Comparison of ENCODE assay signal across 29 mouse cellular contexts in the genomic region with DNA sequence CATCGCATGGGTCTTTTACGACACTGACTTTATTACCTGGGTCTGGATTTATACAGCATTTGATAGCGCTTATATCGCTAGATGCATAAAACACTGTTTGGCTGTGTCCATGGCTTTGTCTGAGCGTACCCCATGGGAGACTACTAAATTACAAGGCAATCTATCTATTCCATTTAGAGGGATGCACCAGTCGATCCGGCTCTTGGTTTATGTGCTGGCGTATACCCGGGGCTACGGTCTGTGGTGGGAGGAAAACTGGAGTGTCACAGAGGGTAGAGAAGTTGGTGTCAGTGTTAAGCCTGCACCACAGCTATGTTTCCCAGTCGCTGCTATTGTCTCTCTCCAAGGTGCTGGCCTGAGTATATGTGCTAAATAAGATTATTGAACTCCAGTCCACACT. TPM values are rescaled to one million over a fixed set of nuclear protein-coding genes. Genes with fewer than 3 reads are reported as not detected.
DNase-seq lines count a peak whose midpoint lies in the region; ATAC-seq lines count a peak whose summit lies in the region.
"Had no signal": no experiment of that assay in that cellular context is flagged by ENCODE, and none has a peak within 500 bp of the region (broad histone marks: within the 10 kb centered on the region; RNA-seq: fewer than 3 reads in every experiment).

No protein-coding gene starts in this region.

- no peaks in the 10 kb centered on the region for H3K36me3 ChIP-seq in kidney, embryonic 16.5 days (ENCODE audit: insufficient read depth, low read length)
- H3K36me3 ChIP-seq in neural tube, embryonic 15.5 days, result no peaks in the 10 kb centered on the region
- H3K36me3 ChIP-seq: embryonic facial prominence, embryonic 13.5 days; forebrain, embryonic 12.5 days; heart, embryonic 13.5 days; hindbrain, embryonic 15.5 days; kidney, embryonic 15.5 days; limb, embryonic 15.5 days; liver, embryonic 13.5 days had no signal

- H3K4me3 ChIP-seq in kidney, embryonic 16.5 days (ENCODE audit: low read length), result no peak overlapping the region
- no peak overlapping the region for H3K4me3 ChIP-seq in neural tube, embryonic 15.5 days (replicated peaks)
- H3K4me3 ChIP-seq: embryonic facial prominence, embryonic 13.5 days; erythroblast, embryonic 14.5 days; forebrain, embryonic 12.5 days; heart, adult 2 months; heart, embryonic 13.5 days; hindbrain, embryonic 15.5 days; kidney, embryonic 15.5 days; left cerebral cortex, adult 2 months; limb, embryonic 15.5 days; liver, embryonic 13.5 days had no signal

- no peaks in the 10 kb centered on the region for H3K9me3 ChIP-seq in kidney, embryonic 16.5 days (ENCODE audit: low read length)
- no peaks in the 10 kb centered on the region for H3K9me3 ChIP-seq in neural tube, embryonic 15.5 days (replicated peaks)
- H3K9me3 ChIP-seq: hindbrain, embryonic 15.5 days; kidney, embryonic 15.5 days; limb, embryonic 15.5 days had no signal

- H3K27ac ChIP-seq in kidney, embryonic 16.5 days (ENCODE audit: low read length), result no peak overlapping the region
- H3K27ac ChIP-seq in neural tube, embryonic 15.5 days (replicated peaks), result no peak overlapping the region
- H3K27ac ChIP-seq: embryonic facial prominence, embryonic 13.5 days; forebrain, embryonic 12.5 days; heart, adult 2 months; heart, embryonic 13.5 days; hindbrain, embryonic 15.5 days; kidney, embryonic 15.5 days; left cerebral cortex, adult 2 months; limb, embryonic 15.5 days; liver, embryonic 13.5 days had no signal

- H3K9ac ChIP-seq in kidney, embryonic 16.5 days (replicated peaks; ENCODE audit: low read length), result no peak overlapping the region
- no peak overlapping the region for H3K9ac ChIP-seq in neural tube, embryonic 15.5 days (replicated peaks)
- H3K9ac ChIP-seq: embryonic facial prominence, embryonic 13.5 days; forebrain, embryonic 12.5 days; forebrain, postnatal 0 days; heart, embryonic 13.5 days; hindbrain, embryonic 15.5 days; kidney, embryonic 15.5 days; limb, embryonic 15.5 days; liver, embryonic 13.5 days had no signal

- DNase-seq in kidney, postnatal 4 days, result peak; percentile 17 to 18
- peak; percentile 31 for DNase-seq in R1 (ENCODE audit: low read depth, low spot score)
- peak; percentile 27 for DNase-seq in embryo, embryonic 10.5 days (ENCODE audit: low spot score)
- no peak for DNase-seq in spleen, adult 12 weeks (ENCODE audit: low spot score)
- DNase-seq: adrenal gland, postnatal 14 days; B cell, adult 2 months; cerebellum, adult 11 months; cerebellum, adult 9-10 months; forebrain, postnatal 0 days; heart, adult 2 months; heart, postnatal 10 days; kidney, adult 11 months; liver, embryonic 13.5 days; lung, adult 18-20 months; lung, postnatal 14 days; midbrain, embryonic 14.5 days; thymus, postnatal 4 days had no signal

- H3K4me2 ChIP-seq in kidney, embryonic 16.5 days (replicated peaks; ENCODE audit: low read depth, low read length), result no peak overlapping the region
- no peak overlapping the region for H3K4me2 ChIP-seq in neural tube, embryonic 15.5 days
- H3K4me2 ChIP-seq: embryonic facial prominence, embryonic 13.5 days; forebrain, embryonic 12.5 days; heart, embryonic 13.5 days; hindbrain, embryonic 15.5 days; kidney, embryonic 15.5 days; limb, embryonic 15.5 days; liver, embryonic 13.5 days had no signal

- ATAC-seq in kidney, embryonic 16.5 days (ENCODE audit: low FRiP score, low TSS enrichment), result no peak
- ATAC-seq in neural tube, embryonic 15.5 days (ENCODE audit: low FRiP score), result peak; percentile 45; the same call in 1 of the 2 replicates
- ATAC-seq: forebrain, postnatal 0 days; inflammation-experienced regulatory T-cells, adult 6 months had no signal

- WGBS in kidney, embryonic 16.5 days, result 43% methylated on average over 11 of the region's 11 CpGs
- WGBS in neural tube, embryonic 15.5 days, result 32% methylated on average over 11 of the region's 11 CpGs

- no peaks in the 10 kb centered on the region for H3K4me1 ChIP-seq in kidney, embryonic 16.5 days (ENCODE audit: insufficient read depth, low read length)
- peaks cover 15% of the 10 kb centered on the region for H3K4me1 ChIP-seq in neural tube, embryonic 15.5 days
- H3K4me1 ChIP-seq: embryonic facial prominence, embryonic 13.5 days; forebrain, embryonic 12.5 days; heart, embryonic 13.5 days; kidney, embryonic 15.5 days; limb, embryonic 15.5 days; liver, embryonic 13.5 days had no signal

- no peaks in the 10 kb centered on the region for H3K27me3 ChIP-seq in kidney, embryonic 16.5 days (ENCODE audit: insufficient read depth, low read length)
- no peaks in the 10 kb centered on the region for H3K27me3 ChIP-seq in neural tube, embryonic 15.5 days (replicated peaks)
- H3K27me3 ChIP-seq: embryonic facial prominence, embryonic 13.5 days; forebrain, embryonic 12.5 days; heart, embryonic 13.5 days; hindbrain, embryonic 15.5 days; kidney, embryonic 15.5 days; limb, embryonic 15.5 days; liver, embryonic 13.5 days had no signal

RNA-seq across cellular contexts. Expression of a gene that starts 34.2 kb away (rescaled TPM):
- polyA plus RNA-seq in kidney, embryonic 16.5 days (2015; fragmentation: Nextera tagmentation; extraction: Ambion mirVana), result 0.18 and 0.39 TPM in 2 replicates
- polyA plus RNA-seq in neural tube, embryonic 15.5 days (2015; fragmentation: Nextera tagmentation; extraction: Ambion mirVana), result 4.9 and 5.6 TPM in 2 replicates
- polyA plus RNA-seq: erythroblast, embryonic 14.5 days; heart, adult 2 months; inflammation-experienced regulatory T-cells, adult 6 months; thymus, postnatal 0 days had no signal
